Mouse (Mus musculus): ENCODE measurements at regions not wholly inside any gene's neighbourhood (a gene's known extent, or its start where the extent isn't known, plus 50 kb on each side); places are given as distances from the start of the nearest gene placed in this dataset.

DNA sequence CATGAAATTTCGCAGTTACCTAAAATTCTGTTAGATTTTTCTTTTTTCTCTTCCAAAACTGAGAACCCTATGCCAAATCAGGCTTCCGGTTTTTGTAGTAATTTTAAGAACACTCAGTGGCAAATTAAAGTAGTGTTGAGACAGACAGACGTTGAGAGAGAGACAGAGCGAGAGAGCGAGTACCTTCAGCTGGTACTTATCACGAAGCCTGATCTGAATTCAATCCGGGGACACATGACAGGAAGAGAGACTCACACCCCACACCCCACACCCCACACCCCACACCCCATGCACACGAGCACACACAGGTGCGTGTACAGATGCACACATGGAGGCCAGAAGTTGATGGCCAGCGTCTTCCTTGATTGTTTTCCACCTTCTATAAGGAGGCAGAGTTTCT lies 102.0 kb upstream of the Cxadr start:
- no peaks in the 10 kb centered on the region for H3K9me3 ChIP-seq (ENCODE audit: control insufficient read depth, low read length)
- 74% methylated on average over 10 of the region's 10 CpGs for WGBS
- no peak overlapping the region for H3K9ac ChIP-seq (ENCODE audit: low read depth, low read length)
- DNase-seq (ENCODE audit: low spot score), result no peak
- ATAC-seq (ENCODE audit: low read depth), result no peak
- peak overlapping the region; percentile 23; the same call in 1 of the 2 replicates for H3K4me2 ChIP-seq (ENCODE audit: low read depth, low read length)
- no peaks in the 10 kb centered on the region for H3K27me3 ChIP-seq (replicated peaks; ENCODE audit: control insufficient read depth, insufficient read depth, low read length)
- H3K27ac ChIP-seq (replicated peaks; ENCODE audit: low read depth, low read length), result no peak overlapping the region
- H3K36me3 ChIP-seq (ENCODE audit: control insufficient read depth, insufficient read depth, low read length), result no peaks in the 10 kb centered on the region
- H3K4me1 ChIP-seq (ENCODE audit: control insufficient read depth, insufficient read depth, low read length), result no peaks in the 10 kb centered on the region
- no peak overlapping the region for H3K4me3 ChIP-seq (ENCODE audit: low read depth, low read length)

DNA sequence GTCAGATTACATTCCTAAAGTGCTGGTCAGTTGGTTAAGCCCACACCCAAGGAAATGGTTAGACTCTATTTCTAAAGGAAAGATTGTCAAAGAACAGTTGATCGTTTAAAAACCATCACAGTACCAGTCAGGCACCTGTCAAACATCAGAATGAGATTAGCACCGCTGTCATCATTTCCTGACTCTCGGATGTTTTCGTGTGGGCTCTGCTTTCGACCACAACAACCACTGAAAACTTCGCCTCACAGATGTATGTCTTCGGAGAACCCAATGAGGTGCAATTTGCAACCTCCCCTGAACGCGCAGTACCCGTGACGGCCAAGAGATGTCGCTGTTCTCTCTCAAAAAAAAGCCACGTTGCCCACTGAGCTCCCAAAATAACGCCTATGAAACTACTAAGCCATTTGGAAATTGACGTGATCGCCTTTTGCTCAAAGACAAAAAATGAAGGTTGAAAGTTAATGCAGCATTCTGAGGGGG lies 102.6 kb upstream of the Cxadr start:
- DNase-seq (ENCODE audit: low spot score) (peak; percentile 49), ATAC-seq (ENCODE audit: low read depth) (no peak; the same call in 1 of the 2 replicates)
- H3K27me3 ChIP-seq (replicated peaks; ENCODE audit: control insufficient read depth, insufficient read depth, low read length), result no peaks in the 10 kb centered on the region
- H3K36me3 ChIP-seq (ENCODE audit: control insufficient read depth, insufficient read depth, low read length), result no peaks in the 10 kb centered on the region
- H3K27ac ChIP-seq (replicated peaks; ENCODE audit: low read depth, low read length), result no peak overlapping the region
- H3K9ac ChIP-seq (ENCODE audit: low read depth, low read length), result 0 out of 2 replicates have a peak overlapping the region, but pooled peaks have one; percentile 11
- no peaks in the 10 kb centered on the region for H3K9me3 ChIP-seq (ENCODE audit: control insufficient read depth, low read length)
- WGBS, result 9% methylated on average over 16 of the region's 16 CpGs
- H3K4me1 ChIP-seq (ENCODE audit: control insufficient read depth, insufficient read depth, low read length), result no peaks in the 10 kb centered on the region
- H3K4me3 ChIP-seq (ENCODE audit: low read depth, low read length), result no peak overlapping the region
- H3K4me2 ChIP-seq (ENCODE audit: low read depth, low read length), result peak overlapping the region; percentile 29

DNA sequence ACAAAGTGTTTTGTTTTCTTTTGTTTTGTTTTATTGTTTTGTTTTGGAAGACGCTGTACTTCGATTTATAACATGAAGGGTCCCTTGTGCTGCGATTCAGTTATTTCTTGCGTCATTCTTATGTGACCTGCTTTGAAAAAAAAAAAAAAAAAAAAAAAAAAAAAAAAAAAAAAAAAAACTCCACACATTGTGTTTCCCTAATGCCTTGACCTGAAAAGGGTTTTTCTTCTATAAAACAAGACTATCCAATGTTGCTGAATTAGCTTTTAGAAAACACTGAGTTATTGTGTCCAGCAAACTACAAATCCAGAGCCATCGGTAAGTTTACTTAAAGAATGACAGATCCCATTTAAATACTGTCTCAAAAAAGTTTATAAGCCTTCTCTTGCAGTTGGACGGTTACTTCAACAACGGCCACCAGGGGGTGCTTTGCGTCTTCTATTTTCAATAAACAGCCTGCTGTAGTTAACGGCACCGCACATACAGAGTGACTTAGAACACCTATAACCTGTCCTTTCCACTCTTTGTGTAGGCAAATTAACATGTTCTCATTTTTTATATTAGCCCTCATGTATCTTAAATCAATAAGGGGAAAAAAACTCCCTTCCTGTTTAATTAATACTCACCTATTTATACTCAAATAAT lies 103.9 kb upstream of the Cxadr start:
- peak; percentile 59; the same call in 1 of the 2 replicates for ATAC-seq (ENCODE audit: low read depth)
- Histone ChIP-seq H3K9me3 (ENCODE audit: control insufficient read depth, low read length) (no peaks in the 10 kb centered on the region), H3K36me3 (ENCODE audit: control insufficient read depth, insufficient read depth, low read length) (no peaks in the 10 kb centered on the region), H3K4me1 (ENCODE audit: control insufficient read depth, insufficient read depth, low read length) (no peaks in the 10 kb centered on the region), H3K27me3 (replicated peaks; ENCODE audit: control insufficient read depth, insufficient read depth, low read length) (no peaks in the 10 kb centered on the region), H3K9ac (ENCODE audit: low read depth, low read length) (no peak overlapping the region), H3K4me2 (ENCODE audit: low read depth, low read length) (no peak overlapping the region), H3K27ac (replicated peaks; ENCODE audit: low read depth, low read length) (no peak overlapping the region), H3K4me3 (ENCODE audit: low read depth, low read length) (no peak overlapping the region)
- 15% methylated on average over 10 of the region's 10 CpGs for WGBS
- peak; percentile 94 for DNase-seq (ENCODE audit: low spot score)

DNA sequence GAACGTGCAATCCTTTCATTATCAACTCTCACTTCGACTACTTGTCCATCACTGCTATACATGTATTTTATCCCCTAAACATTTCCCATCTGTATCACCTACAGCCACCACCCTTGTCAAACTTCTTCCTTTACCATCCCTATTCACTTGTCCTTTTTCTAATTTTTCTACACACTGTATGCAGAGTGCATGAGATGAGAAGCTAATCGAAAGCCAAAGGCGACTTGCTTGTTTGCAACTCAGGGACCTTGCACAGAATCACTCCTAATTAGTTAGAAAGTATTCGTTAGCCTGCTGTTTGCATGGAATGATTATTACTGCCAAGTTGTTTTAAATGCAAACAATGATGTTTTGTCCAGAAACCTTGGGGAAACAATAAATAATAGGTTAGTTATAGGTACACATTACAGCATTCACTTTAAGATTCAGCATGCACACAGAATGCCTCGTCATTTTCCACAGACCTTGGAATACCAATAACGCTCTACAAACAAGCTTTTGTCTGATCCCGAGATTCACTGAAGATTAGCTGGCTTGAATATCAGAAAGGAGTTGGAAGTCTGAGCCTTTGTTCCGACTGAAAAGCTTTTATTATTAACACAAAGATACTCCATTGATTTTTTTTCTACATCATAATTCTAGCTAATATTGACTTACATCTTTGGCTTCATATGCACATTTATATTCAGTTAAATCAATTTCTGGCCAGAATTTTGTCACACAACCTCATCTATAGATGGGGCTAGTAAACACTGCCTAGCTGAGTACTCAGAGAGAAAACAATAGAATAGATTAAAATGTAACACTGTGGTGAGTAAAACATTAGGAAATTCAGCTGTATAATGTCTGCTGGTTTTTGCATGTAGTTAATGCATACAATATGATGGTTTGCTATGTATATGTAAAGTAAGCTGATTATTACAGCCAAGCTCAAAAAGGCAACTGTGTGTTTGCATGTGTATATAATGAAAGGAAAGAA lies 130.4 kb upstream of the Cxadr start:
- Histone ChIP-seq H3K4me2 (ENCODE audit: low read depth, low read length) (no peak overlapping the region), H3K27me3 (replicated peaks; ENCODE audit: control insufficient read depth, insufficient read depth, low read length) (no peaks in the 10 kb centered on the region), H3K9ac (ENCODE audit: low read depth, low read length) (no peak overlapping the region), H3K36me3 (ENCODE audit: control insufficient read depth, insufficient read depth, low read length) (no peaks in the 10 kb centered on the region), H3K4me1 (ENCODE audit: control insufficient read depth, insufficient read depth, low read length) (no peaks in the 10 kb centered on the region), H3K27ac (replicated peaks; ENCODE audit: low read depth, low read length) (no peak overlapping the region), H3K4me3 (ENCODE audit: low read depth, low read length) (no peak overlapping the region), H3K9me3 (ENCODE audit: control insufficient read depth, low read length) (no peaks in the 10 kb centered on the region)
- no peak for ATAC-seq (ENCODE audit: low read depth)
- DNase-seq (ENCODE audit: low spot score), result no peak
- 74% methylated on average over 9 of the region's 9 CpGs for WGBS

DNA sequence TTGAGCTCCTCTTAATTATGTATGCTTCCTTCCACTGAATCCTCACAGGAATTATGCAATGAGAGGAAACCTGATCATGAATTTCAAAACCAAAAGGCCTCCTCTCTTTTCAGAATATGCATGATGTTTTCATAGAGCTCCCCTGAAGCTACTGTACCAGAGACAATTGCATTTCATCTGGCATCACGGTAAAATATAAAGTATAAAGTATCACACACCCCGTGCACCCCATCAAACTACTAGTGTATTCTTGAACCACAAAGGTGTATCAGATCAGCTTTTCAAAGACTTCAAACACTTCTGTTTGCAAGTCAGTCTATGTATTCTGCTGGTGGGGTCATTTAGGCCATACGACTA lies 144.4 kb upstream of the Cxadr start:
- ATAC-seq (ENCODE audit: low read depth), result no peak
- Histone ChIP-seq H3K27me3 (replicated peaks; ENCODE audit: control insufficient read depth, insufficient read depth, low read length) (no peaks in the 10 kb centered on the region), H3K27ac (replicated peaks; ENCODE audit: low read depth, low read length) (no peak overlapping the region), H3K36me3 (ENCODE audit: control insufficient read depth, insufficient read depth, low read length) (no peaks in the 10 kb centered on the region), H3K9ac (ENCODE audit: low read depth, low read length) (no peak overlapping the region), H3K4me1 (ENCODE audit: control insufficient read depth, insufficient read depth, low read length) (peaks cover 6% of the 10 kb centered on the region; the same call in 1 of the 2 replicates), H3K4me2 (ENCODE audit: low read depth, low read length) (no peak overlapping the region), H3K9me3 (ENCODE audit: control insufficient read depth, low read length) (no peaks in the 10 kb centered on the region), H3K4me3 (ENCODE audit: low read depth, low read length) (no peak overlapping the region)
- DNase-seq (ENCODE audit: low spot score), result no peak
- WGBS, result 55% methylated on average over 3 of the region's 3 CpGs

DNA sequence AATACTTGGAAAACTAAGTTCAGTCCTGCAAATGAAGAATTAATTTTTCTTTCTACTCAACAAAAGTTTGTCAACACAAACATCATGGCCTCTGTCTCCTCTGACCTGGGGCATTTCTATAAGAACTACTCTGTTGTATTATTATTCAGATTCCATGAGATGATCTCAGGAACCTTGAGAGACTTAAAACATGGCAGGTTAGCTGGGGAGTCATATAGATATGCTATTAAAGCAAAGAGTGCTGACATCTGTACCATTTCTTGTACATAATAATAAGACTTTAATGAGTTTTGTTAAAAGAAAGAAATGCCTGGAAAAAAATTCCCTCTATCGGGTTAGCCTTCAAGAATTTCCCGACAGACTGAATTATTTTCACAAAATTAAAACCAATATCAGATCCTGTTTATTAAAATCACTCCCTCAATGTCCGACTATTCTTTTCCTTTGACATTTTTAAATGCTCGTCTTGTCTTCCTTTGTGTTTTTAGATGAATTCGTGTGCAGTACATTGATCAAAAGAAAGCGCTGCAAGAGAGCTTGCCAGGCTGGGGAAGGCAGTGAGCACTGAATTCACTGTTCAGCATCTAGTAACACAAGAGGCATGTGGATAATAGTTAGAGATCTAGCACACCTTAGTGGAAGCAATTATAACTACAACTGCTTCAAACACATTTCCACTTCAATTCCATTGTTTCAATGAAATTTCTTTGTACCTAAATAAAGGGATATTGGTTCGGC lies 145.0 kb upstream of the Cxadr start:
- Histone ChIP-seq H3K27ac (replicated peaks; ENCODE audit: low read depth, low read length) (no peak overlapping the region; the same call in 1 of the 2 replicates), H3K9me3 (ENCODE audit: control insufficient read depth, low read length) (no peaks in the 10 kb centered on the region), H3K9ac (ENCODE audit: low read depth, low read length) (no peak overlapping the region), H3K36me3 (ENCODE audit: control insufficient read depth, insufficient read depth, low read length) (no peaks in the 10 kb centered on the region), H3K4me1 (ENCODE audit: control insufficient read depth, insufficient read depth, low read length) (peaks cover 6% of the 10 kb centered on the region; the same call in 1 of the 2 replicates), H3K4me3 (ENCODE audit: low read depth, low read length) (no peak overlapping the region), H3K27me3 (replicated peaks; ENCODE audit: control insufficient read depth, insufficient read depth, low read length) (no peaks in the 10 kb centered on the region), H3K4me2 (ENCODE audit: low read depth, low read length) (peak overlapping the region; percentile 32; the same call in 1 of the 2 replicates)
- DNase-seq (ENCODE audit: low spot score) (peak; percentile 91), ATAC-seq (ENCODE audit: low read depth) (peak; percentile 84; the same call in 1 of the 2 replicates)
- 25% methylated on average over 7 of the region's 7 CpGs for WGBS

DNA sequence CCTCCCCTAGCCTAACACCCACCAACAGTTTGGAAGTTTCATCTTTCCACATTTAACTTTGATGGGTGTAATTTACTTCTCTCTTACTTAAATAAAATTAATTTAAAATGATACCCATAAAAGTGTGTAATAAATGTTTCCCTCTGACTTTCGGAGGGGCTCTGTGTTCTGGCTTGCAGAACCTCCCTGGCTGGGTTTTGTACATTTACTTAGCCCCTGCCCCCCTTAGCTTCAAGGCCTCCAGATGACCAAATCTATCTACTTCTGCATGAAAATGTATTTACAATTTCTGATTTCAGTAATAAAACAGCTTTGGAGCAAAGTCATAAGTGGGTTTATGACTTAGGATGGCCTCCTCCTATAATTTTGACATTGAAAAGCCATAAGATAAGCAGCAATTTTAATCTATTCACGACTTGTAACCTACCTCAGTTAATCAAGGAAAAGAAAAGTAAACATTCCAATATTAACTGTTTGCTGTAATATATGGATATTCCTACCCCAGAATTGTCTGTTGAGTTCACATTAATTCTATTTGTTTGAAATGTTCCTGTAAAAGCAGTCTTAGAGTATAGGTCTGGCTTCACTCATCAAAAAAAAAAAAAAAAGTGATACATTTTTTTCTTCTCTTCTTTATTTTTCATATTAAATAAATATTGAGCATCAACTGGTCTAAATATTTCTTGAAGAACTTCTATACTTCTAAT lies 147.2 kb upstream of the Cxadr start:
- Histone ChIP-seq H3K36me3 (ENCODE audit: control insufficient read depth, insufficient read depth, low read length) (no peaks in the 10 kb centered on the region), H3K4me3 (ENCODE audit: low read depth, low read length) (no peak overlapping the region), H3K9ac (ENCODE audit: low read depth, low read length) (no peak overlapping the region), H3K27ac (replicated peaks; ENCODE audit: low read depth, low read length) (no peak overlapping the region), H3K27me3 (replicated peaks; ENCODE audit: control insufficient read depth, insufficient read depth, low read length) (no peaks in the 10 kb centered on the region), H3K9me3 (ENCODE audit: control insufficient read depth, low read length) (no peaks in the 10 kb centered on the region), H3K4me2 (ENCODE audit: low read depth, low read length) (no peak overlapping the region), H3K4me1 (ENCODE audit: control insufficient read depth, insufficient read depth, low read length) (peaks cover 6% of the 10 kb centered on the region; the same call in 1 of the 2 replicates)
- no peak for DNase-seq (ENCODE audit: low spot score)
- no peak for ATAC-seq (ENCODE audit: low read depth)
- WGBS, result 62% methylated on average over 2 of the region's 2 CpGs

DNA sequence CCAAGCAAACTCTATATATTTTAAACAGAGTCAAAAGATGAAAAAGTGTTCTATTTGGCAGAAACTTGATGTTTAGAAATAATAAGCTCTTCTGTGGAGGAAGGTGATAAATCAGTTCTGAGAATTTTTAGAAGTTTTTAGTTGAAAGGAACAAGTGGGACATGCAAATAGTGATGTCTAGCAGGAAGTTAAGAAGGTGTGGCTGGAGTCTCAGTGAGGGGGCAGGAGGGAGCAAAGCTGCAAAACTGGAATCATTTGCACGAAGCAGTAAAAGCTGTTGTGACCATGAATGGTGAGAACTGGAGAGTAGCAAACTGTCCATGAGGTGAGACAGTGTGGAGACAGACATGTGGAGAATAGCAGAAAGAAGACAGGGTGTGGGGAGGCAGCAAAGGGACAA lies 157.1 kb upstream of the Cxadr start:
- ATAC-seq (ENCODE audit: low read depth), result no peak
- Histone ChIP-seq H3K27ac (replicated peaks; ENCODE audit: low read depth, low read length) (no peak overlapping the region), H3K4me3 (ENCODE audit: low read depth, low read length) (no peak overlapping the region), H3K36me3 (ENCODE audit: control insufficient read depth, insufficient read depth, low read length) (no peaks in the 10 kb centered on the region), H3K9ac (ENCODE audit: low read depth, low read length) (no peak overlapping the region), H3K4me1 (ENCODE audit: control insufficient read depth, insufficient read depth, low read length) (no peaks in the 10 kb centered on the region; the same call in 1 of the 2 replicates), H3K4me2 (ENCODE audit: low read depth, low read length) (no peak overlapping the region), H3K27me3 (replicated peaks; ENCODE audit: control insufficient read depth, insufficient read depth, low read length) (no peaks in the 10 kb centered on the region), H3K9me3 (ENCODE audit: control insufficient read depth, low read length) (no peaks in the 10 kb centered on the region)
- WGBS, result 50% methylated on average over 1 of the region's 1 CpGs
- DNase-seq (ENCODE audit: low spot score), result no peak
